ENCODE assay signal across 10 mouse cellular contexts in the genomic region with DNA sequence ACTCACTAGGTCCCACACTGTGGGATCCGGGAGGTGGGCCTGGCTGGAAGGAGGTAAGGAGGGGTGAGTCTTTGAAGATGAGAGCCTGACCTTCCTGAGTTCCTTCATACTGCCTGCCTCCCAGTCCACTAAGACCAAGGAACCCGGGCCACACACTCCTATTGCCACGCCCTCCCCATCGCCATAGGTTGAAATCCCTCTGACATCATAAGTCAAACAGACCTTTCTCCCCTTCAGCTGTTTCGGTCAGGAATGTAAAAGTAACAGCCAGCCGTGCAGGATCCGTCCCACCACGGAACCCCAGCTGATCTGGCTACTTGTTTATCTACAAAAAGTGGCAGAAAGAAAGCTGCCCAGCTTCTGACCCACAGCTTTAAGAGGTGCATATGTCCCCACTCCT. TPM values are rescaled to one million over a fixed set of nuclear protein-coding genes. Genes with fewer than 3 reads are reported as not detected.
DNase-seq lines count a peak whose midpoint lies in the region.
"Had no signal": no experiment of that assay in that cellular context is flagged by ENCODE, and none has a peak within 500 bp of the region (broad histone marks: within the 10 kb centered on the region; RNA-seq: fewer than 3 reads in every experiment).

No protein-coding gene starts in this region.

- peak; percentile 37 for DNase-seq in embryo, embryonic 10 days (ENCODE audit: low spot score)
- no peak for DNase-seq in embryo, embryonic 9.5 days (ENCODE audit: extremely low spot score)
- peak; percentile 57 for DNase-seq in 3134 (ENCODE audit: extremely low read depth, insufficient read length, low spot score)
- DNase-seq in liver = peak; percentile 22
- DNase-seq in lung, postnatal 25 days (ENCODE audit: low spot score) = peak; percentile 48
- no peak for DNase-seq in right cerebral cortex, postnatal 14 days
- no peak for DNase-seq in gastrocnemius, adult 18-20 months (ENCODE audit: low spot score)
- DNase-seq in urinary bladder, adult 2 months (ENCODE audit: low spot score) = no peak
- DNase-seq: cerebellum, postnatal 25 days; thymus, postnatal 14 days had no signal

RNA-seq across cellular contexts. Expression of a gene that starts 14.1 kb away (rescaled TPM):
- 1 to 10 TPM; 4.0 to 5.6 TPM for total RNA-seq in gastrocnemius, adult 18-20 months (2021)
- 87.9 and 90.7 TPM in 2 replicates for polyA plus RNA-seq in urinary bladder, adult 2 months (2012; rRNA removed)

Comparison
In these comparisons a context has a peak if more than half of its experiments do, and no peak if none do; other contexts are left out.
1. DNase-seq: peak in embryo, embryonic 10 days (single experiment), 3134 (single experiment), liver (single experiment) and lung, postnatal 25 days (single experiment); none in embryo, embryonic 9.5 days (single experiment), right cerebral cortex, postnatal 14 days (single experiment), gastrocnemius, adult 18-20 months (single experiment) and urinary bladder, adult 2 months (single experiment).